Mouse (Mus musculus): ENCODE results near the gene Hoxb6. TPM values are rescaled to one million over a fixed set of nuclear protein-coding genes. Genes with fewer than 3 reads are reported as not detected.
A peak's percentile ranks its signal among the peaks of the same experiment; 100 is the strongest.

The Hoxb6 gene
- total RNA-seq, 2 experiments from 2014 or later = not detected

GRCm38 (mm10) chr11:96299781-96300180, 7.5 kb downstream of the Hoxb6 start:
- ATAC-seq (ENCODE audit: poor library complexity, severe bottlenecking) = no peak

- no peak for ATAC-seq (ENCODE audit: poor library complexity, severe bottlenecking)
Measured at GRCm38 (mm10) chr11:96300354-96301063, 8.2 kb downstream of the Hoxb6 start.

- ATAC-seq (ENCODE audit: poor library complexity, severe bottlenecking) = no peak
Measured at GRCm38 (mm10) chr11:96301064-96301431, 8.8 kb downstream of the Hoxb6 start.

GRCm38 (mm10) chr11:96301837-96302236, 9.6 kb downstream of the Hoxb6 start:
- no peak for ATAC-seq (ENCODE audit: poor library complexity, severe bottlenecking)

GRCm38 (mm10) chr11:96302381-96303150, 10.3 kb downstream of the Hoxb6 start:
- ATAC-seq (ENCODE audit: poor library complexity, severe bottlenecking) = no peak

- ATAC-seq (ENCODE audit: poor library complexity, severe bottlenecking) = peak; percentile 93
Measured at GRCm38 (mm10) chr11:96303151-96304099, 11.1 kb downstream of the Hoxb6 start, which contains the start of gene Hoxb5. Gene Hoxb5, plus strand, starts transcription at chr11:96303336.

- ATAC-seq (ENCODE audit: poor library complexity, severe bottlenecking) = no peak
Measured at GRCm38 (mm10) chr11:96304381-96305195, 12.3 kb downstream of the Hoxb6 start.

GRCm38 (mm10) chr11:96305505-96306182, 13.4 kb downstream of the Hoxb6 start:
- no peak for ATAC-seq (ENCODE audit: poor library complexity, severe bottlenecking)

GRCm38 (mm10) chr11:96306183-96306907, 14.1 kb downstream of the Hoxb6 start:
- no peak for ATAC-seq (ENCODE audit: poor library complexity, severe bottlenecking)

- no peak for ATAC-seq (ENCODE audit: poor library complexity, severe bottlenecking)
Measured at GRCm38 (mm10) chr11:96306908-96307269, 14.6 kb downstream of the Hoxb6 start.

GRCm38 (mm10) chr11:96308763-96309162, 16.5 kb downstream of the Hoxb6 start:
- ATAC-seq (ENCODE audit: poor library complexity, severe bottlenecking) = no peak

GRCm38 (mm10) chr11:96309288-96309687, 17.0 kb downstream of the Hoxb6 start:
- ATAC-seq (ENCODE audit: poor library complexity, severe bottlenecking) = no peak

- no peak for ATAC-seq (ENCODE audit: poor library complexity, severe bottlenecking)
Measured at GRCm38 (mm10) chr11:96310183-96310938, 18.1 kb downstream of the Hoxb6 start.

- ATAC-seq (ENCODE audit: poor library complexity, severe bottlenecking) = peak; percentile 23
Measured at GRCm38 (mm10) chr11:96311097-96311496, 18.8 kb downstream of the Hoxb6 start.

- peak; percentile 89 for ATAC-seq (ENCODE audit: poor library complexity, severe bottlenecking)
Measured at GRCm38 (mm10) chr11:96311520-96312417, 19.5 kb downstream of the Hoxb6 start.

GRCm38 (mm10) chr11:96313134-96313533, 20.9 kb downstream of the Hoxb6 start:
- ATAC-seq (ENCODE audit: poor library complexity, severe bottlenecking) = no peak

GRCm38 (mm10) chr11:96313806-96314428, 21.6 kb downstream of the Hoxb6 start:
- ATAC-seq (ENCODE audit: poor library complexity, severe bottlenecking) = no peak
